ENCODE assay signal across 15 mouse cellular contexts in genomic region chr9:66186426-66186825, GRCm38 (mm10). TPM values are rescaled to one million over a fixed set of nuclear protein-coding genes. Genes with fewer than 3 reads are reported as not detected.
DNase-seq lines count a peak whose midpoint lies in the region; ATAC-seq lines count a peak whose summit lies in the region.
"Had no signal": no experiment of that assay in that cellular context is flagged by ENCODE, and none has a peak within 500 bp of the region (broad histone marks: within the 10 kb centered on the region; RNA-seq: fewer than 3 reads in every experiment).

No protein-coding gene starts in this region.

- no peaks in the 10 kb centered on the region for H3K9me3 ChIP-seq in midbrain, embryonic 12.5 days
- no peaks in the 10 kb centered on the region for H3K9me3 ChIP-seq in midbrain, embryonic 16.5 days (replicated peaks; ENCODE audit: control insufficient read depth, low read length, poor library complexity, severe bottlenecking)
- H3K9me3 ChIP-seq in liver, embryonic 13.5 days (replicated peaks): no peaks in the 10 kb centered on the region
- H3K9me3 ChIP-seq in heart, embryonic 12.5 days (replicated peaks): no peaks in the 10 kb centered on the region
- H3K9me3 ChIP-seq: embryonic facial prominence, embryonic 15.5 days; heart, embryonic 10.5 days; kidney, embryonic 15.5 days had no signal

- DNase-seq in embryo, embryonic 10 days (ENCODE audit: low spot score): peak; percentile 81
- DNase-seq in embryo, embryonic 9.5 days (ENCODE audit: extremely low spot score): no peak
- DNase-seq in liver, embryonic 13.5 days: peak; percentile 41
- DNase-seq in splenic B cell, adult 2 months (ENCODE audit: low read depth, low spot score): peak; percentile 32
- DNase-seq in cerebellum, adult 9-11 months: no peak
- DNase-seq: cerebellum, adult 2 months; right cerebral cortex, adult 18-20 months had no signal

- H3K27ac ChIP-seq in midbrain, embryonic 12.5 days (replicated peaks): peak overlapping the region; percentile 56
- H3K27ac ChIP-seq in midbrain, embryonic 16.5 days (ENCODE audit: low read length): no peak overlapping the region
- peak overlapping the region; percentile 99 for H3K27ac ChIP-seq in liver, embryonic 13.5 days
- no peak overlapping the region for H3K27ac ChIP-seq in heart, embryonic 12.5 days (ENCODE audit: poor library complexity, severe bottlenecking)
- H3K27ac ChIP-seq: heart, embryonic 10.5 days; hindbrain, embryonic 14.5 days; kidney, embryonic 15.5 days had no signal

- H3K36me3 ChIP-seq in midbrain, embryonic 12.5 days: no peaks in the 10 kb centered on the region
- no peaks in the 10 kb centered on the region for H3K36me3 ChIP-seq in midbrain, embryonic 16.5 days (ENCODE audit: control insufficient read depth, insufficient read depth, low read length)
- no peaks in the 10 kb centered on the region for H3K36me3 ChIP-seq in liver, embryonic 13.5 days
- no peaks in the 10 kb centered on the region for H3K36me3 ChIP-seq in splenic B cell, adult 2 months (ENCODE audit: control insufficient read depth, insufficient read depth, low read length, poor library complexity, severe bottlenecking)
- no peaks in the 10 kb centered on the region for H3K36me3 ChIP-seq in heart, embryonic 12.5 days
- H3K36me3 ChIP-seq: embryonic facial prominence, embryonic 15.5 days; heart, embryonic 10.5 days; kidney, embryonic 15.5 days had no signal

- 12% methylated on average over 6 of the region's 6 CpGs for WGBS in midbrain, embryonic 12.5 days
- WGBS in midbrain, embryonic 16.5 days: 8% methylated on average over 6 of the region's 6 CpGs
- 21% methylated on average over 6 of the region's 6 CpGs for WGBS in liver, embryonic 13.5 days (ENCODE audit: insufficient replicate concordance)
- WGBS in heart, embryonic 12.5 days: 48% methylated on average over 6 of the region's 6 CpGs

- ATAC-seq in midbrain, embryonic 12.5 days (ENCODE audit: low FRiP score, low read depth): peak; percentile 30; the same call in 1 of the 2 replicates
- ATAC-seq in midbrain, embryonic 16.5 days: no peak
- no peak for ATAC-seq in liver, embryonic 13.5 days (ENCODE audit: low read depth)
- ATAC-seq in heart, embryonic 12.5 days (ENCODE audit: insufficient number of reproducible peaks, low FRiP score): no peak

- peaks cover 10% of the 10 kb centered on the region for H3K4me1 ChIP-seq in midbrain, embryonic 12.5 days
- H3K4me1 ChIP-seq in midbrain, embryonic 16.5 days (ENCODE audit: control insufficient read depth, insufficient read depth, low read length): no peaks in the 10 kb centered on the region
- H3K4me1 ChIP-seq in liver, embryonic 13.5 days (replicated peaks): peaks cover 78% of the 10 kb centered on the region
- peaks cover 23% of the 10 kb centered on the region for H3K4me1 ChIP-seq in heart, embryonic 12.5 days (replicated peaks)
- H3K4me1 ChIP-seq: embryonic facial prominence, embryonic 15.5 days had no signal

- no peaks in the 10 kb centered on the region for H3K27me3 ChIP-seq in midbrain, embryonic 12.5 days
- H3K27me3 ChIP-seq in midbrain, embryonic 16.5 days (ENCODE audit: control insufficient read depth, insufficient read depth, low read depth, low read length): no peaks in the 10 kb centered on the region
- no peaks in the 10 kb centered on the region for H3K27me3 ChIP-seq in liver, embryonic 13.5 days
- H3K27me3 ChIP-seq in splenic B cell, adult 2 months (ENCODE audit: control insufficient read depth, insufficient read depth, low read length, poor library complexity, severe bottlenecking): no peaks in the 10 kb centered on the region
- H3K27me3 ChIP-seq in heart, embryonic 12.5 days (replicated peaks): no peaks in the 10 kb centered on the region
- H3K27me3 ChIP-seq: embryonic facial prominence, embryonic 15.5 days; kidney, embryonic 15.5 days had no signal

- H3K4me3 ChIP-seq in midbrain, embryonic 12.5 days: no peak overlapping the region
- H3K4me3 ChIP-seq in midbrain, embryonic 16.5 days (ENCODE audit: low read depth, low read length): no peak overlapping the region
- no peak overlapping the region for H3K4me3 ChIP-seq in liver, embryonic 13.5 days (replicated peaks)
- H3K4me3 ChIP-seq in heart, embryonic 12.5 days: no peak overlapping the region
- H3K4me3 ChIP-seq: embryonic facial prominence, embryonic 15.5 days; heart, embryonic 10.5 days; kidney, embryonic 15.5 days; myocyte had no signal

- H3K9ac ChIP-seq in midbrain, embryonic 12.5 days (replicated peaks): no peak overlapping the region
- H3K9ac ChIP-seq in midbrain, embryonic 16.5 days (ENCODE audit: low read depth, low read length): no peak overlapping the region
- peak overlapping the region; percentile 61 for H3K9ac ChIP-seq in liver, embryonic 13.5 days
- H3K9ac ChIP-seq in heart, embryonic 12.5 days: no peak overlapping the region
- H3K9ac ChIP-seq: embryonic facial prominence, embryonic 15.5 days; hindbrain, embryonic 14.5 days; kidney, embryonic 15.5 days had no signal

- H3K4me2 ChIP-seq in midbrain, embryonic 12.5 days (replicated peaks): no peak overlapping the region
- H3K4me2 ChIP-seq in midbrain, embryonic 16.5 days (ENCODE audit: low read length): no peak overlapping the region
- H3K4me2 ChIP-seq in liver, embryonic 13.5 days: peak overlapping the region; percentile 39
- H3K4me2 ChIP-seq in heart, embryonic 12.5 days: no peak overlapping the region
- H3K4me2 ChIP-seq: embryonic facial prominence, embryonic 15.5 days; hindbrain, embryonic 14.5 days; kidney, embryonic 15.5 days had no signal

RNA-seq across cellular contexts. Expression of gene Dapk2, which starts 28.4 kb away (rescaled TPM):
- polyA plus RNA-seq in midbrain, embryonic 12.5 days (2016; fragmentation: Nextera tagmentation; extraction: Ambion mirVana): 3.7 and 4.3 TPM in 2 replicates
- 0.90 and 1.0 TPM in 2 replicates for polyA plus RNA-seq in midbrain, embryonic 16.5 days (2015; fragmentation: Nextera tagmentation; extraction: Ambion mirVana)
- 20.5 and 23.8 TPM in 2 replicates for polyA plus RNA-seq in liver, embryonic 13.5 days (2015; fragmentation: Nextera tagmentation; extraction: Ambion mirVana)
- 6.4 and 8.1 TPM in 2 replicates for polyA plus RNA-seq in heart, embryonic 12.5 days (2016; fragmentation: Nextera tagmentation; extraction: Ambion mirVana)

Comparison
In these comparisons a context has a peak if more than half of its experiments do, and no peak if none do; other contexts are left out.
1. DNase-seq: peak in embryo, embryonic 10 days (single experiment), liver, embryonic 13.5 days (single experiment) and splenic B cell, adult 2 months (single experiment); none in embryo, embryonic 9.5 days (single experiment) and cerebellum, adult 9-11 months (single experiment).
2. H3K27ac ChIP-seq: peak in midbrain, embryonic 12.5 days (single experiment) and liver, embryonic 13.5 days (single experiment); none in midbrain, embryonic 16.5 days (single experiment) and heart, embryonic 12.5 days (single experiment).